Mouse (Mus musculus) spleen, adult 2 months (tissue): Measurements from ENCODE around the gene Pdlim3. TPM values are rescaled to one million over a fixed set of nuclear protein-coding genes. Genes with fewer than 3 reads are reported as not detected.
"Not testable (repeated sequence)": the region's sequence is repeated elsewhere in the genome, so short reads cannot be mapped to it uniquely, and the experiment has no call there.

Source experiments
- DNase-seq, 2 experiments: peaks; one replicate each; pipeline versions ENCODE4 v3.0.0 to v3.0.0-alpha.2; 2012 to 2021; ENCODE audit warnings: low spot score in 2 of 2, low read depth in 1 of 2
- H3K27ac ChIP-seq: fragments of 200-500 bp; 2 replicates; pipeline ENCODE4 v1.5.1; 2012; ENCODE audit warnings: low read length, inconsistent platforms; ENCODE audit not compliant: insufficient read depth
- H3K27me3 ChIP-seq: fragments of 200-500 bp; 2 replicates; pipeline ENCODE4 v1.6.1; 2012; ENCODE audit warnings: mild to moderate bottlenecking, moderate library complexity, low read length, inconsistent platforms; ENCODE audit not compliant: control insufficient read depth, insufficient read depth
- H3K36me3 ChIP-seq: fragments of 200-500 bp; 2 replicates; pipeline ENCODE4 v1.6.1; 2012; ENCODE audit warnings: mild to moderate bottlenecking, low read length, inconsistent platforms; ENCODE audit not compliant: control insufficient read depth, insufficient read depth
- H3K4me1 ChIP-seq: fragments of 200-500 bp; 2 replicates; pipeline ENCODE4 v1.6.1; 2011; ENCODE audit warnings: inconsistent platforms; ENCODE audit not compliant: control insufficient read depth, insufficient read depth, insufficient read length
- H3K4me3 ChIP-seq: fragments of 200-500 bp; 2 replicates; pipeline ENCODE4 v1.5.1; 2011; ENCODE audit warnings: mild to moderate bottlenecking, inconsistent platforms; ENCODE audit not compliant: insufficient read depth, insufficient read length; ENCODE audit errors: extremely low read depth
- CTCF ChIP-seq: fragments of 200-500 bp; IDR thresholded peaks from 2 replicates; pipeline ENCODE4 v1.5.1; 2011; ENCODE audit warnings: mild to moderate bottlenecking, inconsistent platforms; ENCODE audit not compliant: insufficient read depth, insufficient read length, insufficient replicate concordance; ENCODE audit errors: extremely low read depth
- POLR2A ChIP-seq: fragments of 200-500 bp; IDR thresholded peaks from 2 replicates; pipeline ENCODE4 v1.6.1; 2011; ENCODE audit warnings: low read depth, low read length, inconsistent platforms
- WGBS: fragments of 180-500 bp; shearing (Covaris S2); methylation state at CpG from one replicate; pipeline ENCODE4 v1.1.7; 2018; 5-methylcytosine and 5-hydroxymethylcytosine counted together
- polyA plus RNA-seq: library from polyadenylated mRNA; depleted of rRNA; stranded (reverse); fragments of >200 nt; gene quantifications from 2 replicates; pipeline ENCODE4 v1.2.3, GENCODE M21; 2012

Gene Pdlim3
- polyA plus RNA-seq, 1 experiment: 5.8 TPM

GRCm38 (mm10) chr8:45857734-45858133 is 27.5 kb upstream of the Pdlim3 start:
- TF ChIP-seq POLR2A: no peak
- TF ChIP-seq CTCF: no peak
- Histone ChIP-seq H3K36me3 (no peaks in the 10 kb centered on the region), H3K27ac (no peak overlapping the region), H3K4me3 (no peak overlapping the region), H3K4me1 (no peaks in the 10 kb centered on the region), H3K27me3 (no peaks in the 10 kb centered on the region)
- DNase-seq: no peak
- 59% methylated on average over 5 of the region's 5 CpGs for WGBS

DNA sequence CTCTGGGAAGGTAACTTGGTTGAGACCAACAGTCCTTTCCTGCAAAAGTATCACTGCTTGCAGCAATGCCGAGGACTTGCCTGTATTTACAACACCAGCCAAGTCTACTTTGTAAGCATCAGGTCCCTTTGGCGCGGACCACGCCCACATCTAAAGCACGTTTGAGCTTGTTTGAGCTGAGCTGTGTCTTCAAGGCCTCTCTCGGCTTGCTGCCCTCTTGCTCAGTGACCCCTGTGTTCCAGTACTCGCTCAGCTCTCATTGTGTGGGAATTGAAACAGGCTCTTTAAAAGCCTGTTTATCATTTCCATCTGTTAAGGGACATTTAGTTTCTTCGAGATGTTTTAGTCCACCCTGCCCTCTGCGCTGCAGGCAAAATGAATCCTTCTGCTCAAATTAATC is 26.9 kb upstream of the Pdlim3 start:
- no peaks in the 10 kb centered on the region for H3K27me3 ChIP-seq
- no peak for DNase-seq
- 77% methylated on average over 9 of the region's 9 CpGs for WGBS
- H3K27ac ChIP-seq: no peak overlapping the region
- no peak overlapping the region for H3K4me3 ChIP-seq
- no peaks in the 10 kb centered on the region for H3K36me3 ChIP-seq
- H3K4me1 ChIP-seq: no peaks in the 10 kb centered on the region
- TF ChIP-seq POLR2A: no peak
- no peak for TF ChIP-seq CTCF

- not testable (repeated sequence) for H3K4me3 ChIP-seq, H3K4me1 ChIP-seq, H3K36me3 ChIP-seq, H3K27me3 ChIP-seq, H3K27ac ChIP-seq, DNase-seq
- WGBS: 74% methylated on average over 11 of the region's 11 CpGs
These were observed 13.7 kb upstream of the Pdlim3 start for GRCm38 (mm10) chr8:45871587-45871986.

GRCm38 (mm10) chr8:45872077-45872476 is 13.2 kb upstream of the Pdlim3 start:
- Histone ChIP-seq H3K27me3 (no peaks in the 10 kb centered on the region), H3K4me3 (no peak overlapping the region), H3K27ac (no peak overlapping the region), H3K36me3 (no peaks in the 10 kb centered on the region), H3K4me1 (no peaks in the 10 kb centered on the region)
- TF ChIP-seq POLR2A: no peak
- TF ChIP-seq CTCF: no peak
- WGBS: 79% methylated on average over 7 of the region's 7 CpGs
- no peak for DNase-seq

DNA sequence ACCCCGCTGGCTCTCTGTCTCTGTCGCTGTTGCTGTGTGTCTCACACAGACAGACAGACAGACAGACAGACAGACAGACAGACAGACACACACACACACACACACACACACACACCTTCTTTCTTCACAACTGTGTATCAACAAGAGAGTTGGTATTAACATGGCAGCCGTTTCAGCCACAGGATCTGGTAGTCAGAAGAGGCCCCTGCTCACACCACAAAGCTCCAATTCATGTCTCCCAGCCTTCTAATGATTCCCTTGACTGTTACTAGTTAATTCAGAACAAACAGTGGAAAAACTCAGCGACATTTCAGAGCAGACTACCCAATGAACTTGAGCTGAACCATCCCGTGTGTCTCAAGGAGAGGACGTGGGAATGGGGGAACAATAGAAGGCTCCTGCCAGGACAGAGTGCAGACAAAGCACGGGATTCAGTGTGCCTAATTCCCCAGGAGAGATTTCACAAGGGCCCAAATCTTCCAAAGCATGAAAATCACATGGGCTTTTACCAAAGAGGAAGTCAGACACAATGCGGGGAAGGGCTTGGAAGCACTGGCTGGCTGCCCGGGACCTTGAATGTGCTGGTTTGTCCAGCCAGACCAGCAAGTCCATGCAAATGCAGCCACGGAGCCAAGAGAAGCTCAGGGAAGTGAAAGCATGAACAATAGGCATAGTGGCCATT is 10.2 kb upstream of the Pdlim3 start:
- H3K27ac ChIP-seq: peak overlapping the region; percentile 21; the same call in 1 of the 2 replicates
- H3K4me1 ChIP-seq: no peaks in the 10 kb centered on the region
- H3K36me3 ChIP-seq: no peaks in the 10 kb centered on the region
- 39% methylated on average over 10 of the region's 10 CpGs for WGBS
- no peak for TF ChIP-seq POLR2A
- TF ChIP-seq CTCF: no peak
- DNase-seq: peak in 1 of 2 experiments; percentile 8
- H3K27me3 ChIP-seq: no peaks in the 10 kb centered on the region
- H3K4me3 ChIP-seq: no peak overlapping the region

DNA sequence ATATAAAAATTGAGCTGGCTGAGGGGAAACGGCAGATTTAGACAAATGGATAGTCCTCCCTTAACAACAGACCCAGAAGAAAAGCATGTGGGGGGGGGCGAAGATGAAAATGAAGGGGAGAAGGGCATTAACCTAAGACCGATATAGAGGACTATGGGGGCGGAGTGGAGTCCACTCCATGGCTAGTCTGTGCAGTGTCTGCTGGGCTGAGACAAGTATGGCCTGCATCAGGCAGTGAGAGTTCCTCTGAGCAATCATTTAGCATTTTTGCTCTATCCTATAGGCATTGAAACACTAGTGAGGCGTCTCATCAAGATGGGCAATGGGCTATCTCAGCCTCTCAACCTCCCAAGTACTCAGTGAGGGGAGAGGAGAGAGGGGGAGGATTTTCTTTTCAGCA is 8.9 kb upstream of the Pdlim3 start:
- WGBS: 85% methylated on average over 5 of the region's 5 CpGs
- no peaks in the 10 kb centered on the region for H3K27me3 ChIP-seq
- H3K36me3 ChIP-seq: no peaks in the 10 kb centered on the region
- DNase-seq: no peak
- no peaks in the 10 kb centered on the region for H3K4me1 ChIP-seq
- no peak overlapping the region for H3K4me3 ChIP-seq
- TF ChIP-seq CTCF (no peak), POLR2A (no peak)
- no peak overlapping the region for H3K27ac ChIP-seq

- WGBS: 91% methylated on average over 7 of the region's 7 CpGs
- no peaks in the 10 kb centered on the region for H3K4me1 ChIP-seq
- TF ChIP-seq CTCF (no peak), POLR2A (no peak)
- DNase-seq: no peak
- H3K36me3 ChIP-seq: no peaks in the 10 kb centered on the region
- no peak overlapping the region for H3K27ac ChIP-seq
- H3K27me3 ChIP-seq: no peaks in the 10 kb centered on the region
- no peak overlapping the region for H3K4me3 ChIP-seq
These were observed 7.6 kb upstream of the Pdlim3 start for GRCm38 (mm10) chr8:45877680-45878079.
